Mouse (Mus musculus) heart, adult 2 months (tissue): Measurements from ENCODE around the gene Vsx2.

Experiments
- CTCF ChIP-seq: fragments of 200-600 bp; IDR thresholded peaks from 2 replicates; pipeline ENCODE4 v1.8.1; 2022; ENCODE audit warnings: antibody characterized with exemption, mild to moderate bottlenecking, moderate library complexity
- EP300 ChIP-seq: fragments of 200-500 bp; IDR thresholded peaks from 2 replicates; pipeline ENCODE4 v1.6.1; 2011; ENCODE audit warnings: low read depth, low read length, control low read depth; ENCODE audit not compliant: insufficient read depth

GRCm38 (mm10) chr12:84581285-84581684, 11.7 kb downstream of the Vsx2 start:
- TF ChIP-seq EP300 (no peak), CTCF (peak; percentile 41)
